Comparison of ENCODE assay signal across 22 mouse cellular contexts in the genomic region with DNA sequence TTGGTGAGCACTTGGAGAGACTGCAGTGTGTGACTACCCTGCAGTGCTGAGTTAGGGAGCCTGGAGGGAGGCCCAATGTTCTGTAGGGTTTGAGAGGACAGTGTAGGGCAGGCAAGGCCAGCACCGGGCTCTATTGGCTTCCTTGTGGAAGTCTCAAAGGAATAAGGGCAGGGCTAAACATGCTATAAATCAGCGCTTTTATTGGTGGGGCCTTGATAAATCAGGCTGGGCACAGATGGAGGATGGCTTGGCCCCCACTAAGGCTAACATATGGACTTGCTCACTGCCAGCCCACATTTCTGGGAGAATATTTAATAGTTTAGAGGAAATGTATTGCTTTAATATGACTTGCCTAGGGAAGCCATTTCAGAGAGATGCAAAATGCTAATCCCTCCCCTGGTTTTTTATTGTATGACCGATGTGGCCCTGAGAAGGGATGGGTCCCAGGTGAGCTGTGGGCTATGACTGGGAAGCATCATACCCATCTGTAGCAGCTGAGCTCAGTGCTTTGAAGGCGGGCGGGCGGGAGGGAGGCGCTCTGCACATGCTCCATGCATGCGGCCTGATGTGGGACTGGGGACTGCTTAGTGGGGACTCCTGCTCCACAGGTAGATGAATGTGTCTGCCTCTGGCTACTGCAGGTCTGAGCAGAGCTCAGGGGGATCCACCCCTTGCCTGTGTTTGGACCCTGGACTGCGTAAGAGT.
DNase-seq lines count a peak whose midpoint lies in the region; ATAC-seq and TF ChIP-seq lines count a peak whose summit lies in the region.
"Had no signal": no experiment of that assay in that cellular context is flagged by ENCODE, and none has a peak within 500 bp of the region (broad histone marks: within the 10 kb centered on the region; RNA-seq: fewer than 3 reads in every experiment).

No protein-coding gene starts in this region.

- no peak overlapping the region for H3K9ac ChIP-seq in neural tube, embryonic 15.5 days (replicated peaks)
- no peak overlapping the region for H3K9ac ChIP-seq in liver, postnatal 0 days (replicated peaks)
- H3K9ac ChIP-seq: embryonic facial prominence, embryonic 12.5 days; forebrain, postnatal 0 days; heart, embryonic 12.5 days; hindbrain, embryonic 14.5 days; liver, embryonic 13.5 days; lung, embryonic 15.5 days had no signal

- H3K27ac ChIP-seq in neural tube, embryonic 15.5 days (replicated peaks), result no peak overlapping the region; the same call in 1 of the 2 replicates
- H3K27ac ChIP-seq in liver, postnatal 0 days (ENCODE audit: low read depth), result no peak overlapping the region
- H3K27ac ChIP-seq: embryonic facial prominence, embryonic 12.5 days; hindbrain, embryonic 14.5 days; liver, embryonic 13.5 days; lung, embryonic 15.5 days; macrophage had no signal

- no peaks in the 10 kb centered on the region for H3K27me3 ChIP-seq in neural tube, embryonic 15.5 days (replicated peaks)
- H3K27me3 ChIP-seq in liver, postnatal 0 days (ENCODE audit: insufficient read depth, low read length), result no peaks in the 10 kb centered on the region
- H3K27me3 ChIP-seq: embryonic facial prominence, embryonic 12.5 days; heart, embryonic 12.5 days; liver, embryonic 13.5 days; lung, embryonic 15.5 days had no signal

- 47% methylated on average over 9 of the region's 9 CpGs for WGBS in neural tube, embryonic 15.5 days
- WGBS in liver, postnatal 0 days (ENCODE audit: insufficient replicate concordance), result 75% methylated on average over 9 of the region's 9 CpGs

- TF ChIP-seq CTCF in liver, postnatal 0 days (IDR thresholded peaks at IDR 0.05; ENCODE audit: low read depth), result no peak

- DNase-seq in layer of hippocampus, postnatal 36 days, result peak; percentile 35 to 37
- no peak for DNase-seq in layer of hippocampus, adult 9-10 months (ENCODE audit: low spot score)
- peak; percentile 45 to 46 for DNase-seq in cerebellum, adult 18-20 months
- peak; percentile 35 to 50 for DNase-seq in cerebellum, postnatal 25 days
- no peak for DNase-seq in liver, postnatal 0 days
- no peak for DNase-seq in MN1 (ENCODE audit: low spot score)
- DNase-seq: adrenal gland, adult 8-10 months; forebrain, postnatal 0 days; heart, postnatal 14 days; kidney, adult 8-10 months; kidney, postnatal 36 days; left cerebral cortex, postnatal 4 days; liver, embryonic 13.5 days; thymus, postnatal 25 days had no signal

- H3K4me3 ChIP-seq in neural tube, embryonic 15.5 days (replicated peaks), result no peak overlapping the region
- H3K4me3 ChIP-seq in liver, postnatal 0 days (ENCODE audit: low read depth, low read length), result no peak overlapping the region
- H3K4me3 ChIP-seq: embryonic facial prominence, embryonic 12.5 days; erythroblast, embryonic 14.5 days; heart, embryonic 12.5 days; liver, embryonic 13.5 days; lung, embryonic 15.5 days had no signal

- H3K4me2 ChIP-seq in neural tube, embryonic 15.5 days, result no peak overlapping the region
- H3K4me2 ChIP-seq in liver, postnatal 0 days (ENCODE audit: low read depth, low read length), result no peak overlapping the region
- H3K4me2 ChIP-seq: embryonic facial prominence, embryonic 12.5 days; heart, embryonic 12.5 days; hindbrain, embryonic 14.5 days; liver, embryonic 13.5 days; lung, embryonic 15.5 days; midbrain, embryonic 11.5 days had no signal

- no peaks in the 10 kb centered on the region for H3K9me3 ChIP-seq in neural tube, embryonic 15.5 days (replicated peaks)
- no peaks in the 10 kb centered on the region for H3K9me3 ChIP-seq in liver, postnatal 0 days (ENCODE audit: low read length)
- H3K9me3 ChIP-seq: embryonic facial prominence, embryonic 12.5 days; heart, embryonic 12.5 days; lung, embryonic 15.5 days had no signal

- H3K4me1 ChIP-seq in neural tube, embryonic 15.5 days, result peaks cover 7% of the 10 kb centered on the region; the same call in 1 of the 2 replicates
- no peaks in the 10 kb centered on the region for H3K4me1 ChIP-seq in liver, postnatal 0 days (ENCODE audit: insufficient read depth)
- H3K4me1 ChIP-seq: embryonic facial prominence, embryonic 12.5 days; heart, embryonic 12.5 days; liver, embryonic 13.5 days; lung, embryonic 15.5 days had no signal

- peak; percentile 70 for ATAC-seq in neural tube, embryonic 15.5 days (ENCODE audit: low FRiP score)
- no peak for ATAC-seq in liver, postnatal 0 days
- ATAC-seq: forebrain, postnatal 0 days had no signal

- H3K36me3 ChIP-seq in neural tube, embryonic 15.5 days, result no peaks in the 10 kb centered on the region
- no peaks in the 10 kb centered on the region for H3K36me3 ChIP-seq in liver, postnatal 0 days (replicated peaks; ENCODE audit: insufficient read depth, low read length)
- H3K36me3 ChIP-seq: embryonic facial prominence, embryonic 12.5 days; heart, embryonic 12.5 days; liver, embryonic 13.5 days; lung, embryonic 15.5 days had no signal

- no peak for TF ChIP-seq EP300 in liver, postnatal 0 days (IDR thresholded peaks at IDR 0.05; ENCODE audit: low read depth)

Comparison
In these comparisons a context has a peak if more than half of its experiments do, and no peak if none do; other contexts are left out.
1. DNase-seq: peak in layer of hippocampus, postnatal 36 days (2 of 2), cerebellum, adult 18-20 months (2 of 2) and cerebellum, postnatal 25 days (2 of 2); none in layer of hippocampus, adult 9-10 months (single experiment), liver, postnatal 0 days (single experiment) and MN1 (single experiment).